Mouse (Mus musculus) mouse trophoblast stem cell (cell line): ENCODE measurements around the gene Arid5b.

Source experiments
- in situ Hi-C, 2 experiments: fragments of 300-500 bp; cut with MseI, MboI; formaldehyde crosslinking; loops; 2 replicates in 1 of 2; 3 replicates in 1 of 2; pipeline ENCODE4 v1.15.1; 2025

Gene Arid5b

DNA sequence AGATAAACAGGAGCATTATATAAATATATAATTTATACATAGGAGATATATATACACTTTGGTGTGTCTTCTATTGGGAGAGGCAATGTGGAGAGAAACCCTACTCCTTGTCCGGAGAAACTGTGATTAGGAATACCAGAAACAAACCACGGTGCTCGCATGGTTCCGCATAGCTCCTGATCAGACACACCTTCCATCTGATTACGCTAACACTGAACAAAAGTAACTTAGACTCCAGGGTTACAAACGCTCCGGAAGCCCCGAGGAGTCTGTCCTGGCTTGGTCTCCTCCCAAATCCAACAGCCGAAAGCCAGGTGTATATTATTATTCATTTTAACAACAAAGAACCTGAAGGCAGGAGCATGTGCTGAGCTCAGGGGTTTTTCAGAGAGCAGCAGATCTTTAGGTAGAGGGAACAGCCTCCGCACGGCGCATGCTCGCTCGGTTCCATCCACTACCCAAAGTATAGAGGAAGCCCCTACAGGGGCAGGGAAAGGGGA, 41.5 kb downstream of the Arid5b start:
- in situ Hi-C loops: no loop called here

DNA sequence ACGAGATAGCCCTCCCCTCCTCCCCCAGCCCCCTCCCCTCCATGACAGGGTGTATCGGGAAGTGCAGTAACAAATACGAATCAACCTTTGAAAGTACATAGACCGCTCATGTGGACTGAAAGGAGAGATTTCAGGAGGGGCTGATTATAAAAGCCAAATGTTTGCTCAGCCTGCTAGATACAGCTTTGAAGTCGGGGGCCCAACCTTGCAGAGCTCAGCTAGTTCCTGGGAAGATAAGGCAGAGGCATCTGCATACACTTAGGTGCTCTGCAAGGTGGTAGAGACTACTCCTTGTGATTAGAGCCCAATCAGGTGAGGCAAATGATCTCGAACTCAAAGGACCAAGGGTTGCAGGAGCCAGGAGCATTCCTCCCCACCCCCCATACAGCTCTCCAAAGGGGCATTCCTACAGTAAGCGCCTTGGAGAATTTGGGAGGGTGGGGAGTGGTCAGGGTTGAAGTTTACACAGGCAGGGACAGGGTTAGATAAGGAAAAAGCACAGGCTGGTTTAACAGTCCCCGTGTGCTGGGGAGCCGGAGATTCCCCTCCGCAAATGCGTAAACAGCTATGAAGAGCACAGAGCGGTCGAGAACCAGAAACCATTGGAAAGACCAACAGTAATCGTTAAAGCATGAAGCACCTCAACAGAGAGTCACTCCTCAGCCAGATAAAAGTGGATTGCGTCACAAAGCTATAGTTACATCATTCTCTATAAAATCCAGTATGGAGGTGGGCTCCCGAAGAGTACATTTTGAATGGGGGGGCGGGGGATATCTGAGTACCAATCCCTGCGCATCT, 47.0 kb downstream of the Arid5b start:
- in situ Hi-C loops: no loop called here

DNA sequence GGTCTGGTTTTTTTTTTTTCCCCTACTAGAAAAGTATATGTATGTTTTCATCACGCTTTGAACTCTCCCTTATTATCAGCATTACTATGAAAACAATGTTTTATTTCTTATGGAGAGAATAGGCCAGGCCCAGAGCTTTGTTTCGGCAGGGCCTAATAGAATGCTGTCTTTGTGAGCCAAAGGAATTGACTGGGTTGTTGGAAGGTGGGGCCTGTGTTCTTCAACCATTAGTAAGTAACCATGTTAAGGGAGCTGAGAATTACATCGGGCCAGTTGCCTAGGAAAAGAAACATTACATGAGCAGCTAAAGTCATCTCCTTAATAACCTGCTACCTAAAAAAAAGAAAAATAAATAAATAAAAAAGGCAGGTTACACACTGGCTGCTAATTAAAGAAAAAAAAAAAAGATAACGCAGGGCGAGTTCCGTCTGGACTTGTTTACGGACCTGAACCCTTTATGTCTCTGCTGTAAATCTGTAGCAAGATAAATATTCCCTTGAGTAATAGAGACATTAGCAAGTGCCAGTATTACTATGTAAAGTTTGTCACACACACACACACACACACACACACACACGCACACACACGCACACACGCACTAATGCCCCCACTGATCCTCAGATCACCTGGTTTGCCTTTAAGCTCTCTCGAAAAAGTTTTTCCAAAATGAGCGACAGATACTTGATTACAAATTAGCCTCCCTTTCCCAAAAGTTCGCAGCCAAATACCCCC, 47.7 kb downstream of the Arid5b start:
- in situ Hi-C loops: no loop called here

DNA sequence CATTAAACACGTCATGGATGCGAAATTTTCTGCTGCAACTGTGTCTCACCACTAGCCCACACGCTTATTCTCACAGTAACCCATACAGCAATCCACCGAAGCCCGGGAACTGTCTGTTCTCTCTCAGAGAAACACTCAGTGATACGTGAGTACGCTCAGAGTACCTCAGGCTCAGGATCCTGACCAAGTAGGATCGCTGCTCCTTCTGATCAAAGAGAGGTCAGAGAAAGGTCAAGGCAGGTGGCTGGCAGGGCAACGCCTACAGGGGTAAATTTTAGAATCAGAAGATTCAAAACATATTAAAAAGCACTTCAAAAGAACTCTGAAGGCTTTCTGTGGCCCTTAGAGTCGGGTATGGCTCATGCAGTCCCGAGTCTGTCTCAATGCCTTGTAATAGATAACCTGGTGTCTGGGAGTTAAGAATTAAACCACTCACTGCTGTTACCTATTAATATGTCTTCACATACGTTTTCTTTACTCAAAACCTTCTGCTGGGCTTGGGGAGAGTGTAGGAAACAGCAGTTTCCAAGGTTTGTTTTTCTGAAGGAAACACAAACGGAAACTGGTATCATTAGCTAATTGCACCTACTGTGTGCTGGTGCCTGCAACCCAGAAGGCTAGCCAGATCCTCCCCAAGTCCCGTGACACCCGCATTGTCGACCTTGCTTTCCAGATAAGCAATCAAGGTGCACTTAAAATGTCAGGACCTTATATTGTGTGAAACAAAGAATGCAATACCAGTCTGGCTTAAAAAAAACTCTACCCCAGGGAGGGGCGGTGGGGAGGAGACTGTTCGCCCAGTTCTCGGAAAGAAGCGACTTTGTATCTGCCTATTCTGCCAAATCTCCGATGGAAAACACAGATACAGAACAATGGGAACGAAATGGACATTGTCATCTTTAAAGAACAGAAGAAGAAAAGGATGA, 48.6 kb downstream of the Arid5b start:
- in situ Hi-C loops: no loop called here

DNA sequence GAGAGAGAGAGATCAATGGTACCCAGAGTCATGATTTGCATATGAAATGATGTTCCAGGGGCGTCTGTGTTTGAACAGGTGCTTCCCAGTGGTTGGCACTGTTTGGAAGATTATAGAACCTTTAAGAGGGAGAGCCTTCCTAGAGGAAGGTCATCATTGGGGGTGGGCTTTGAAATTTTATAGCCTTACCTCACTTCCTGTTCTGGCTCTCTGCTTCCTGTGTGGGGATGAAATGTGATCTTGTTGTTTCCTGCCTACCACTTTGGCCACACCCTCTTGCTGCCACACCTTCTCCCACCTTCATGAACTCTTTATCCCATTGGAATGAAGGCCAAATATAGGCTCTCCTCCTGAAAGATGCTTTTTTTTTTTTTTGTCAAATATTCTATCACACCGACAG, 55.9 kb downstream of the Arid5b start:
- in situ Hi-C loops: no loop called here

DNA sequence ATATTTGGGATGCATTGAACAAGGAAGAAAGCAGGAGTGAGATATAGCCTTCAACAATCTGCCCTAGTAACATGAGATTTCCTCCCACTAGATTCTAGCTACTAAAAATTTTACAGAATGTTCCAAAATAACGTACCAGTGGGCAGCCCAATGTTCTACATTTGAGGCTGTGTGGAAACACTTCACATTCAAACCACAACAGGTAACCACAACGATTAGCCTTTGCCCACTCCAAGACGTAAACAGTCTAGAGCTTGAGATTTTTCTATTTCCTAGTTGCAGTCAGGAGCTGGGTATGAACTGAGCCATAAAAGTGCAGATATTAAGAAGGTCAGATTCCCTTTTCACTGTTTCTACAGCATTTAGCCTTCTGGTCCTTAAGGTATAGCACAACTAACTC, 56.5 kb downstream of the Arid5b start:
- in situ Hi-C loops: no loop called here

DNA sequence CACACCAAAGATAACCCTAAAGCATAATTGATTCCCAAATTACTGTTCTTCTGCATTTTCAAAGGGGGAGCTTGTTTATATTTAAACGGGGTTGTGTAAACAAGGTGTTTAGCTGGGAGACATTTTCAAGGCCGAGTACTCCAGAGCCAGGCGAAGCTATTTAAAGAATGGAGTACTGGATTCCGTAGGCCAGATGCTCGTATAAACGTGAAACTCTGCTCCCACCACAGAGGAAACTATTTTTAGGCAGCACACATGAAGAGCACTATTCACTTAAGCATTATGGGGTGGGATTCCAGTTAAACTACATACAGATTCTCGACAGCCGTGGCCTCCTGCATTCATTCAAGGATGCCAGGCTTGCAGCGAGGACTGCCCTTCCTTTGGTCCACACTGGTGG, 59.2 kb downstream of the Arid5b start:
- in situ Hi-C loops: no loop called here

DNA sequence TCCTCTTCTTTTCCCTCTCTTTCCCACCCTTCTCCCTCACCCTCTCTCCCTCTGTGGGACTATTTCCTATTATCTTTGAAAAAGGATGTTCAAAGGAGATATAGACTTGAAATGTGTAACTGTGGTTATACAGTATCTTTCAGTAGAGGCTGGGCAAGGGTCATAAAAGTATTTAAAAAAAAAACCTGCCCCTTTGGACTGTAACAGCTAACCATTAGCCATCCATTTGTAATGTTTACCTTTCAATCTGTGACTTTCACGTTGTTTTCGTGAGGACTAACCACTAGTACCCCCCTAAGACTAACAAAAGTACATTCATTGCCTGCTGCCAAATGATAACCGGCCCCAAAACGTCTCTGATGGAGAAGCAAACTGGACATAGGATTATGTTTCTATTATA, 59.9 kb downstream of the Arid5b start:
- in situ Hi-C loops: no loop called here

DNA sequence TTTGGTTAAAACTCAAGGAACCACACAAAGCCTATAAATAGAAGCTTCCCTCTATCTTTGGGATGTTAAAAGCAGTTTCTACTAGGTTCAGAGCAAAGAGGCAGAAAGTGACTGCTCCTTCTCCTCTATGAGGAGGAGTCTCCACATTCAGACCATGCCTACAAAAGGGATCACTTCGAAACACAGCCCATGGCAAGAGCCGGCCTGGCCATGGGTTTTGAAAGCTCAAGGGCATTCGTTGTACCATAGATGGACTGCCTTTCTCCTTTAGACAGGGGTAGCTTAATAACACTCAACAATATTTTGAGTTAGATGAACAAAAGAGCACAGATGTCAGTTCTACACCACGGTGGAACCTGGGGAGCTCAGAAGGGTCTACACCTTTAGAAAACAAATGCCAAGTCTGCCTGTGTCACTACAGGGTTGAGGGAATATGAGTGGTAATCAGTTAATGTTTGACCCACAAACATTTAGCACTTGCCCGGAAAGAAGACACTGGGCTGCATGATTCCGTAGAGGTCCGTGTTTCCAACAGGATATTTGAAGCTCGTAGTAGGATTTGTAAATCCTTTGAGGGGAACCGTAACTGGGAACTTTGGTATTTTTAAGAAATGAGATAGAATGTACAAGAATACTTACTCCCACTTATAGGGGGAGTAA, 63.6 kb downstream of the Arid5b start:
- in situ Hi-C loops: no loop called here

DNA sequence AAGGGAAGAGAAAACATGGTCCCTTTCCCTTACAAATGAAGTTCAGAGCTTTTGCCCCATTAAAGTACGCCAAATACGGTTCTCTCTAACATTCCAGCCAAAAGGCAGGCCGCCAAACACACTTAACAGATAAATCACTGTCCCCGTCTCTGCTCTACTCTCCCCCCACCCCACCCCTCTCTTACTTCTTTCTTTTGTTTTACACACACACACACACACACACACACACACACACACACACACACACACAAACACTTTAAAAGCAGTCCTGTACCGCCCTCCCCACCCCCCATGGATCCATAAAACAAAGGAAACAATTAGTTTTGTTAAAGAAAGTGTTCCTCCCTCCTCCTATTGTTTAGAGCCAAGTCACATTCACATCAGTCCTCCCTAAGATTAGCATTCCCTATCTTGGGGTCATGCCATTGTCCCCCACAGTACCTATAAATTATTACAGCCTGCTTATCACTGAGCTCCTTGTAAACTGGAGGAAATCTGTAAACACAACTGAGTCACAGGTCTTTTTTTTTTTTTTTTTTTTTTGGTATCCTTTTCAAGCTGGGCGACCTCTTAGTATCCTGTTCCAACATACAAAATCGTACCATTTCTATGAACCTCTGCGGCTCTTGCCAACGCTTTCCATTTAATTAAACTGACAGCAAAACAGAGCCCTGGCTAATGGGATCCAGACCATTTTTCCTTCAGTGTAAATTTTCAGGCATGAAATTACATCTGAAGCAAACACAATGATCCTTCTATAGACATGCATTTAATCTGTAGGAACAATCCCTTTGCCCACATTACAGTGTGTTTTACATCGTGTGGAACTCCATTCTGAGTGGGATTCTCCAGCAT, 66.3 kb downstream of the Arid5b start:
- in situ Hi-C loops: no loop called here

DNA sequence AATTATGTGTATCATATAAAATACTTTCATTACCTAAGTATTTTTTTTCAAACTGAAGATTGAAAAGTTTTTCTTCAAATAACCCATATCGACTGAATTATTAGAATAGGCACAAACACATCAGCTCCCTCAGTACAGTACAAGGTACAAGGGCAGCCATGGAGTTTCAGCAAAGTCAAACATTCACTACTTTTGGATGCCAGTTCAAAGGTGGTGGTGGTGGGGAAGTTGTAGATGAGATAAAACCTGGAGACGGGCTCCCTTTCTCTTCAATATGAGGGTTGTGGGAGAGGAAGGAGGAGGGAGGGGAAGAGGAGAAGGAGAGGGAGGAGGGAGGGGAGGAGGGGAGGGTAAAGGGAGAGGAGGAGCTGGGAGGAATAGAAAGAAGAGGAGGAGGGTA, 67.0 kb downstream of the Arid5b start:
- in situ Hi-C loops: no loop called here

DNA sequence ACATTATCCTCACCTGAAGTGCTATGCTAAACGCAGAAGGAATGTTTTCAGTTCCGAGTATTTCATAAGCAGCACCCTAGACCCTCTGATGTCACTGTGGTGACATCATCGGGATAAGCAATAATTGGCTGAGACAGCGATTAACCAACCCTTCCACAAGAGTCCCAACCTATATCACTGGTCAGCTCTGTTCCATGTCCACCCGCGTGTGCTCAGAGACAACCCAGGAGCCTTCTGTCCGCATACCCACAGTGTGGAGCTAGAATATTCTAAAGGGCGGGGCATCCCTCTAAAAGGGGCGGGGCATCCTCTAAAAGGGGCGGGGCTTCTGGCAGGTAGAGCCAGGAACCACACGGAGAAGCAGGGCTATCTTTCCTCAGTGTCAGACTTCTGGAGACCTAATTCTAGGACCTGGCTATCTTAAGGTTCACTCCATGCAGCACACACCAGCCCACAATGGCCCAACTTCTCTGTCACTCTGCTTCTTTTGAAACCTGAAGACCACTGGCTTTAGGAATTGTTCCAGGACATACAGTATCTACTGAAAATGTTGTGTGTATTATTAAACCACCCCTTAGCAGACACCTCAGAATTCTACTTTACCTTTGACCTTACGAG, 68.4 kb downstream of the Arid5b start:
- in situ Hi-C loops: no loop called here

DNA sequence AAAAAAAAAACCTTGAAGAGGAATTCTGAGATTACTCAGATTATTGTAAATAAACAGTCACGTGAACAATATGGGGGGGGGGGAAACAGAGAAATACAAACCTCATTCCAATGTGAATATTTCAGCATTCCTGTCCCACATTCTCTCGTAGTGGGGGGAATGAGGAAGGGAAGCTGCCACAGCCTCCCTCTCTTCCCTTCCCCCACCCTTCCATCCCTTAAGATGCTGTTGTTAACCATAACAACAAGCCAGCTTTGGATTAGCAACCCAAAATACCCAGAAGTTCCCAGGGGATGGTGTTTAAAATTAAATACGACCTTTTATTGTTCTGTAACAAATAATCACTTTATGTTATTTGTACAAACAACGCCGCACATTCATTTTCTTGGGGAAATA, 69.9 kb downstream of the Arid5b start:
- in situ Hi-C loops: no loop called here

DNA sequence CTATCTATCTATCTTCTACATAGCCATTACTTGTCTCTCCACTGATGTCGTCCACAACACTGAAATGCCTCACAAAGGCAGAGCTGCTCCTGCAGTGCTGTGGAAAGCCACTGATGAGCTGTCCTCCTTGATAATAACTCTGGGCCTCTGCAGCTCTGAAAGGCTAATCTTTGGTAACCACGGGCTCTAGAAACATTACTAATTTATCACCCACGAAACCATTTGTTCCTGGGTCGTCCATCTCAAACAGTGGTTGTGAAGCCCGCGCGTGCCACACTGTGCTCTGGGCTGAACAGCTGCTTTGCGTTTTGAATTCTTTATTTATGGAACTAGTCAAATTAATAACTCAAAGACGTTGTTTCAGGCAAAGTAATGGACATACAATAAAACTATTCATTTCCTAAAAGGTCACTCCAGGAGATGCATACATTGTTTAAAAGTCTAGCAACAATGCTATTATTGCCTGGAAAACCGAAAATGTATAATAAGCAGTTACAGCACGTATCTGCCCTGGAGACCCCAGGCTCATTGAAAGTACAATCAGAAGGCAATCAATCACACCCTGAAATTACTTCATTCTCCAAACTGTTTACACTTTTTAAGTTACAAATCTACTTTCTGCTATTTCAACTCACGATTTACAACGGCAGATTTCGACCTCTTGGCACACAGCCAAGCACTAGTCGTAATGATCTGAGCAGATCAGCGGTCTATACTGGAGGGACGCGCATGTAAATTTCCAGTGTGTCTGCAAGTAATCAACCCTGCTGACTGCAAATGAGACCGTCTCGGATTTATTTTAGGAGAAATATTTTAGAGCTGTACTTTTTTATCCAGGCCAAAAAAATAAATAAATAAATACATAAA, 70.5 kb downstream of the Arid5b start:
- in situ Hi-C loops: no loop called here

DNA sequence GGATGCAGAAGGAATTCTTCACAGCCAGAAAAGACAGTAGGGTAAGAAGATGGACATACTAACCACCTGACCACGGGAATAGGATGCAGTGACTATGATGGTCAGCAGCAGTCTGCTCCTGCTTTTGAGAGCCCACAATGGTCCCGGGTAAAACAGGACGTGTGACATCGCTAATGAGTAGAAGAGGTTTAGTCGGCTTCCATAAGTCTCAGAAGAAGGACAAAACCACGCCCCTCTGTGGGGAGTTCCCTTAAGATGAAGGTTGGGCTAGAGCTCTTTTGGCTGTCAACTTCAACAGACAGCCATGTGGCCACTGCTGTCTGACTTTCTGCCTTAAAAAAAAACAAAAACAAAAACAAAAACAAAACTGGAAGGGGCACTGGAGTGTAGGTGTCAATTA, 74.1 kb downstream of the Arid5b start:
- in situ Hi-C loops: no loop called here

DNA sequence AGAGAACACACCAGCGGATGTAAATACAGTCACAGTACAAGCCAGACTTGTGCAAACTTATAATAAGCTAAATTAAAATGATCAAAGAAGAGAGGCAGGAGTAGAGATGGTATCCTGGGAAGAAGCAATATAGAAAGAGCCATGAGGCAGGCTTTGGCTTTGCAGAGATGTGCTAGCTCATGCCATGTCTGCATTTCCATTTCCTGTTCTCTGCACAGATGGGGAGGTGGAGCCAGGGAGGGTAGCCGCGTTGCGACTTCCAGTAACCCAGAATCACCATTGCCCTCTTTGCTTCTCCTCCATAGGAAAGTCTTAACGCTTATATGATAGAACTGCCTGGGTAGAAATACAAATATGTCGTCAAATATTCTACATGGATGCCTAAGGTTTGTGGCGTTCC, 74.7 kb downstream of the Arid5b start:
- in situ Hi-C loops: no loop called here

DNA sequence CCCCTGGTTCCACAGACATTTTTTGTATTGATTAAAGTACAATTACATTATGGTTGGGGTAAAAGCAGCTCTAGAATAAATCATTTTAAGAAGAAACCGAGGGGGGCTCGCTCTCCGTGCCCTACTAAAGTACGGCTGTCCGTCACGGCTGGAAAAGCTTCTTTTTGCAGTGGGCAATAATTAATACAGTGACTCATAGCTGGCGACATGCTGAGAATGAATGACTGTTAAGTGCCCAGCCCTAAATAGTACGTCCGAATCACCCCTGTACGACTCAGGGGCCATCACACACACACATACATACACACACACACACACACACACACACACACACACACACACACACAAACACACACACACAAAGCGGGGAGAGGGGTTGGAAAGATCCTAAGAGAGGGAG, 75.2 kb downstream of the Arid5b start:
- in situ Hi-C loops: no loop called here

DNA sequence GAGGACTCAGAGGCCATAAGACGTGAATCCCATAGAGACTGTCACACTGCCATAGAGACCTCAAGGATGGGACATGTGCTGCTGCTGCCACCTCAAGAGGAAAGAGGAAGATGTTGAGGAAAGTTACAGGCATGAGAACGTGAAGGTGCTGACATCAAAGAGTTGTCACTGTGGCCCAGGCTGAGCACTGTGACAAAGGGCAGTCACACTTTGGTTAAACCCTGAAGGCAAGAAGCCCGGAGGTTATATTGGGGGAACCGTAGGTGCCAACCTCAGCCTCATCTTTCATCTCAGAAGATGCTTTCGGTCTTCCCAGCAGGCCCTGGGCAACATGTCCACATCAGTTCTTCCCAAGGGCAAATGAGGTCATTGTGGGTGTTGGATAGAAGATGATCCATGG, 79.1 kb downstream of the Arid5b start:
- in situ Hi-C loops: no loop called here

DNA sequence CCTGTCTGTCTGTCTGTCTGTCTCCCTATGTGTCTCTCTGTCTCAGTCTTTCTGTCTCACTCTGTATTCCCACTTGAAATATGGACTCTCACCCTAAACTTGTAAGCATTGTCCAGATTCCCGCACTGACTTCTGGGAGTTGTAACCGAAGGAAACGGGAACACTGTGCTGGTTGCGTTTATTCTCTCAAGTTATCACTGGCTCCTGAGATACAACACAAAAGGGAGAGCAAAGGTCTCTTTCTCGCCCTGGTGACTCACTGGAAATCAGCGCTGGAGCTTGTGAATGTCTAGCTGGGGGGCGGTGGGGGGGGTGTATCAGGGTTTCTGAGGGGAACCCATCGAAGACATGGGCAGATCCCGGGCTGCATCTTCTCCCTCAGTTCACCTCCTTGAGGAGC, 82.2 kb downstream of the Arid5b start:
- in situ Hi-C loops: no loop called here
